Mouse (Mus musculus) right cerebral cortex, adult 2 months (tissue): ENCODE data around the gene Set.
"Not testable (repeated sequence)": the region's sequence is repeated elsewhere in the genome, so short reads cannot be mapped to it uniquely, and the experiment has no call there.

Experiments
- DNase-seq, 2 experiments: peaks; one replicate each; pipeline ENCODE4 v3.0.0; 2021 to 2022; ENCODE audit warnings: low spot score in 2 of 2

Gene Set

DNA sequence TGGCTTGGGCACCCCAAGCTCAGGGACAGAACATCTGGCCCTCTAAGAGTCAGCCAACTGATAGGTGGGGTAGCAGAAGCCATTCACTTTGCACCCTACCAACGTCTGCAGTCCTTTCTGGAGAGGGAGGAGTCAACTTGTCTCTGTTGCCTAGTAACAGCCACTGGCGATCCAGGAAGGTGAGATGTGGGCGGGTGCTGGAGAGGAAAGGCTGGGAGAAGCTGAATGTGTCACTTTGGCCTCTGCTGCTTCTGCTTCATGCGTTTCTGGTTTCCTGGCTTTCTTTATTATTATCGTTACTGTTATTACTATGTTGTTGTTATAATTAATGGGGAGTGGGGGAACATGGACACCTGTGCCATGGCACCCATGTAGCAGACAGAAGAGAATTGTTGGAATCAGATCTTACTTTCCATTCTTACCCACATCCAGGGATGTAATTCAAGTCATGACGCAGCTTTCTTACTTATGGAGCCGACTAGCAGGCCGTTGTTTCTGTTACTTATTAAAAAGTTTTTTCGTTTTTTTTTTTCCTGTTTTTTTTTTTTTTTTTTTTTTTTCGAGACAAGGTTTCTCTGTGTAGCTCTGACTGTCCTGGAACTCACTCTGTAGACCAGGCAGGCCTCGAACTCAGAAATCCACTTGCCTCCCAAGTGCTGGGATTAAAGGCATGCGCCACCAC, at the start of gene Set:
Gene Set, plus strand, starts transcription at position 156 of the 682 bp plus-strand sequence.
- no peak for DNase-seq

DNA sequence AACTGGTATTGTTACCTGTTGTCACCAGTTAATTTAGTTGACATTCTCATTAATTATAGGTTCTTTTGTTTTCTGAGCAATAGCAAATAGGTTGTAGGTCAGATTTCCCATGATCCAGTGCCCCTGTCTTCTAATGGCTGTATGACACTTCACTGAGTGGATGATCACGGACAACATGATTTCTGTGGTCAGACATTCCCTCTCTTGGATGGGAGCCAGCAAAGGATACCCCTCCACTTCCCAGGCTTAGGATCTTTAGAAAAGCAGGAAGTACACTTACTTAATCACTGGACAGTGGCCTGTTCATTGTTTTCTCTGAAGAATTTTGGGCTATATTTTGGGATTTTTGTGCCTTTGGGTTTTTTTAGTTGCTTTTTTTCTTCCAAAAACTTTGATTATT, 48.1 kb upstream of the Set start:
- no peak for DNase-seq

DNA sequence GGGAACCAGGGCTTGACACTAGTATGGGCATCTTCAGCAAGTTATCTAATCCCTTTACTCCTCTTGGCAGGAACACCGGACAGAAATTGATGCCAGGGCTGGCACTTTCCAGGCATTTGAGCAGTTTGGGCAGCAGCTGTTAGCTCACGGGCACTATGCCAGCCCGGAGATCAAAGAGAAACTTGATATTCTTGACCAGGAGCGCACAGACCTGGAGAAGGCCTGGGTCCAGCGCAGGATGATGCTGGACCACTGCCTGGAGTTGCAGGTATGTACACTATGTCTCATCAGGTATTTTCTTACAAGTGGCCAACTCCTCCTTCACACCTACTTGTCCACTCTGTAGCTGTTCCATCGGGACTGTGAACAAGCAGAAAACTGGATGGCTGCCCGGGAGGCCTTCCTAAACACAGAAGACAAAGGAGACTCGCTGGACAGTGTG, 46.3 kb upstream of the Set start:
- DNase-seq = peak in 1 of 2 experiments; percentile 19

DNA sequence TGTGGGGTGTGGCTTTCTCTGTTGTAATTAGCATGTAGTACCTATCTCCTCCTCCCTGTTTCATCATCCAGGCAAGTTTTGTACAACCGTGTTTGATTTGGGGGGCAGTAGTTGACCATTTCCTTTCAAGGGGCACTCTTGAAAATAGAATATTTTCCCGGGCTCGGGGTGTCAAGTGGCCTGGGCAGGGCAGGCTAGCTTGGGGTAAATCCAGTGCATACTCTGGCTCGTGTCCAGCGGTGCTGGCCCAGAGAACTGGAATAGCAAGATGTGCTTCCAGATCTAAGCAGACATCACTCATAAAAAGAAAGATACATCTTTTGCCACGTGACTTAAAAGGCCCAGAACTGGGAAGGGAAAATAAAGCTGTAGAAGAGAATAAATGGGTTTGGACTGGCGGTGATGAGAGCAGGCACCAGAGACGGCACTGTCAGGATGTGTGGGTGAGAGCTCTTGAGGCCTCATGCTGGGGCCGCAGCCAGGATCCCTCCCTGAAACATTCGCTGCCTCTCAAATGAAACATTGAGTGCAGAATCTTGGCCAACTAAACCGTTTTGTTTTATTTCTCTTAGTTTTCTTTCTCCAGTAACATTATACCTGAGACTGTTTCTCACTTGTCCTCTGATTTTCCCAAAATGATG, 42.7 kb upstream of the Set start:
- peak in 1 of 2 experiments; percentile 27 for DNase-seq

DNA sequence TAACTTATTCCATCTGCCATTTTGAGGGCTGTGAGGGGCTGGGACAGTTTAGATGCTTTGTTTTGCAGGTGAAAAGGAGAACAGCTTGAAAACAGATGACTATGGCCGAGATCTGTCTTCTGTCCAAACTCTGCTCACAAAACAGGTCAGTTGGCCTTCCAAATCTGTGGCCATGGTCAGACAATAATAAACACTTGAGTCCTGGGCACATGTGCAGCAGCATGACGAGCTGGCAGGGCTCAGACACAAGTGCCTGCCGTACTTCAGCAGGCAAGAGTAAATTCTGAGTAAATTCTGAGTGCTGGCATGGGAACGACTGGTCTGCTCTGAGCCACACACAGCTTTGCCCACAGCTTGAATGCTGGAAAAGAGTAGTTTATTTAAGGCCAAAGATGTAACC, 31.7 kb upstream of the Set start:
- no peak for DNase-seq

DNA sequence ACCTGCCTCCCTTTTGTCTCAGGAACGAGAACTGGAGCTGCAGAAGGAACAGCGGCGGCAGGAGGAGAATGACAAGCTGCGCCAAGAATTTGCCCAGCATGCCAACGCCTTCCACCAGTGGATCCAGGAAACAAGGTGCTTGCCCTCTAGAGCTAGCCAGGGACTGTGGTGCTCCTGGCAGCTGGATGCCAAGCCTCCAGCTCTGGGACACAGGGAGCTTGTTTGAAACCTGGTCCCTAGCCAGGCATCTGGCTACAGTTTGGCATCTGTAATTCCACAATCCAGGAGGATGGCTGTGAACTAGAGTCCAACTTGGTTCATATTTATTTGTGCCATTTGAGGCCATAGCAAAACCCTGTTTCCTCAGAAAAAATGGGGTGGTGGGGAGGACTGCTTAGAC, 30.2 kb upstream of the Set start:
- no peak for DNase-seq

DNA sequence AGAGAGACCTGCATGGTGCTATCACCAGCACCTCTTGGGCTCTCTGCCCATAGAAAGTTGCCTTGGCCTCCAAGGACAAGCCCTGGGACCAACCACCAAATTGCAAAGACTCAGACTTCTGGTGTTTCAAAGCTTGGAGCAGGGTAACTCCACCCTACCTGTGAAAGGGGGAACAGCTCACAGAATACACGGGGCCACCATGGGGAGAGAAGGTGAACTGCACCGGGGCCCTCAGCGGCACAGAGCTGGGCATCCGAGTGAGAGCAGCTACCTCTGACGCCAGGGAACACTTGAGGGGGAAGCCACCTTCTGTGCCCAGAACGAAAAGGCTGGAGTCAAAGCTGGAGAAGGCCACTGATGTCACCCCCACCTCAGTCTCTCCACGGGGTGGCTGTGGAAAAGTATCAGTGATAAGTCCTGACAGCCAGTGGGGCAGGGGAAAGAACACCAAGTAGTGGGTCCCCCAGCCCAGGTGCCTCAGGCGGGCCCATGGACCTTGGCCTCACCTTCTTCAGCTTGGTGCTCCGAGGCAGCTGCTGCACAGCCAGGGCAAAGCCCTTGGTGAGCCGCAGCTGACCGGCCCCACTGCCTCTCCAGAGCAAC, 24.8 kb upstream of the Set start:
- peak in 1 of 2 experiments; percentile 28 for DNase-seq

DNA sequence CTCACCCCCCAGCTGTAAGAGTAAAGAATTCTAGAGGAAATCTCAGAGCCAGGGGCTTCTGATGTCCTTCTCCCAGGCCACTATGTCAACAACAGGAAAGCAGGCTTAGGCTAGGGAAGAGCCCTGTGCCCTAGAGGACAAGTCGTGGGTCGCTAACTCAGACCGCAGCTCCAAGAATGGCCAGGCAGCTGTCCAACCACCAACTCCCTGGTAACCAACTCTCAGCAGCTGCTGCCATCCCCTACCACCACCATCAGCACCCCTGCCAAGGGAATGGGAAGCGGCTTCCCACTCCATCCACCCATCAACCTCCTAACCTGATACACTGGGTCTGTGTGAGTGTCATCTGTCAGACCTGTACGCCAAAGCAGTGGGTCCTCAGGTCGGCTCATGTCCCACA, 24.2 kb upstream of the Set start:
- peak in 1 of 2 experiments; percentile 26 for DNase-seq

DNA sequence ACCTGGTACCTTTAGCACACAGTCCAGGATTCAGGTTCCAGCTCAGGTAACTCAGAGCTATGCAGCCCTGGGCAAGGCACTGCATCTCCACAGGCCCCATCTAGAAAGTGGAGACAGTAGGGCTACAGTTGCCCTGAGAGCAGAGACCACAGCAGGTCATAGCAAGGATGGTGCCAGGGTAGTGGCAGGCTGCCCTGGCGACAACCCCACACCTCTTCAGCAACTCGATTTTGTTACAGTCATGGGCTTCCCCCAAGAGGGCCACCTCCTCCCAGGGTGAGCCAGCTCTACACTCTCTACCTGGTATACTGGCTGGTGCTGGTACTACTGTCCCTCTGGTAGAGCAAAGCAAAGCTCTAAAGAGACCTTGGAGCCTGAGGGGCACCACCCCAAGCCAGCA, 19.4 kb upstream of the Set start:
- no peak for DNase-seq

DNA sequence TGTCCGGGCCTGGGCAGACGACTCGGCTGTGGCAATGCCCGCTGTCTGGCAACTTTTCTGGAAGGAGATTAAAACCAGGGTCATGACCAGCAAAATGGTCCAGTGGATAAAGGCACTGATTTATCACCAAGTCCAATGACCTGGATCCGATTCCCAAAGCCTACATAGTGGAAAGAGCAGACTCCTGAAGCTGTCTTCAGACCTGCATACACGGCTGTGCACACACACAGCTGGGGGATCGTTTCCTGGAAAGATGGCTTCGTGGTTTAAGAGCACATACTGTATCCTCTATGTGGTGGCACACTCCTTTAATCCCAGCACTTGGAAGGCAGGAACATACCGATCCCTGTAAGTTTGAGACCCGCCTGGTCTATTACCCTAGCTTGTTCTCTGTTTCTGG, 18.8 kb upstream of the Set start:
- DNase-seq = no peak

DNA sequence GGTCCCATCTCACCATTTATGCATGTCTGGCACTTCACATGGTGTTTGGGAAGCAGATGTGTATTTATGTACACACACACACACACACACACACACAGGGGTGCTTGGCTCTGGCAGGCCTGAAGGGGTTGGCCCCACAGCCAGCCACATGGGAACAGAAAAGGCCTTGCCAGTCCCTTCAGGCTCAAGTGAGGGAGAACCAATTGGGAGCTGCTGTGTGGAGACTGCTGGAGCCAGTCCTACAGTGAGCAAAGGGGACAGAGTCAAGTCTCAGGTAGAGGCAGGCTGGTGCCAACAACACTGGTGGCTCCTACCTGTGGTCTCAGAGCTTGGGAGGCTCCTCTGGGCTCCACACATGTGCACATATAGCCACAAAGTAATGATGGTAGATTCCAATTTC, 17.5 kb upstream of the Set start:
- DNase-seq = no peak

DNA sequence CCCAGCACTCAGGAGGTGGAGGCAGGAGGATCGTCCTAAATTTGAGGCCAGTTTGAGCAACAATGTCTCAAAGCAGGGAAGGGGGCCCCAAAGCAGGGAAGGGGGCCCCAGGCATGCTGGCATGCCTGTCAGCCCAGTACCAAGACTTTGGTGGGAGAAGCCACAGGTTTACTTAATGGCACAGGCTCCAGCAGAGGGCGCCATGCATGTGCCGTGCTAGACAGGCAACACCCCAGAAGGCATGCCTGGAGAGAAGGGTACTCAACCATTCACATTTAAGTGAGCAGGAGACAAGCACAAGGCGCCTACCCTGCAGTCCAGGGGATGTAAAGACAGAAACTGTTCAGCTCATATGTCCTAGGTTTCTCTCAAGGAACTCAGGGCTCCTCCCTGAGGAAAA, 14.7 kb upstream of the Set start:
- peak; percentile 77 to 79 for DNase-seq

DNA sequence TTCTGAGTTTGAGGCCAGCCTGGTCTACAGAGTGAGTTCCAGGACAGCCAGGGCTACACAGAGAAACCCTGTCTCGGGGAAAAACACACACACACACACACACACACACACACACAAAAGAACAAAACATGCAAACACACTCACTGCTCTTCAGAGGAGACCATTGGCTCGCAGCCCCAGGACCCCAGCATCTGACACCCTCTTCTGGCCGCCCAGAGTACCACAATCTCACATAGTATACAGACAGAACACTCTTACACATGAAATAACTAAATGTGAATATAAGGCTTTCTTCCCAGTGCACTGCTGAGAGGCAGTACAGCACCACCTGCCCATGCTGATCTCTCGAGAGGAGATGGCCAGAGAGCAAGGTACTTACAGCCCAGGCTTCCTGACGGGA, 12.6 kb upstream of the Set start:
- no peak for DNase-seq

DNA sequence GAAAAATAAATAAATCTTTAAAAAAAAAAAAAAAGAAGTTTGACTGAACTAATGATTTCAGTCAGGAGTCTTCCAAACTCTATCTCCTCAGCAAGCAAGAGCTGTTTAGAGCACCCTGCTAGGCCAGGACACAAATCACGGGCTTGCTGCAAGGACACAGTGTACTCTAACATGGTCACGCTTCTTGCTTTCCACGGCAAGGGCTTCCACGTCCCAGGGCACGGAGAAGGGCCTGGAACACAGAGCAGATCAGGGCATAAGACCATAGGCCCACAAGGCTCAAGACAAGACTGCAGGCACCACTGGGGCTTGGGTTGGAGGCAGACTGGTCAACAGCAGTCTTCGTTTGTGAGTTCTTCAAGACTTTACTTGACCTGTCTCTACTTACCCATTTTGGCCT, 10.1 kb upstream of the Set start:
- DNase-seq = no peak

DNA sequence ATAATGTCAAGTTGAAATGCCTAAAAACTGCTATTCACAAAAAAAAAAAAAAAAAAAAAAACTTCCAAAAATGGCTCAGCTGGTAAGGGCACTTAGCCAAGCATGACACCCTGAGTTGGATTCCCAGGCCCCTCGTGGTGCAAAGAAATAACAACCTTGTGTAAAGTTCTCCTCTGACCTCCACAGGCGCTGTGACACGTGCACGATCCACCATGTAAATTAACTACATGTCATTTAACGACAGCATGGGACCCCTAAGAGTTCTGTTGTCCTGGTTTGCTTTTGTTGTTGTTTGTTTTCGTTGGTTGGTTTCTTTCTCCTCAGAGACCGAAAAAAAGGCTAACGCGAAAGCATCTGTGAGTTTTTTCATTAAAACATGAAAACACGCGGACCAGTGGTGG, 9.1 kb upstream of the Set start:
- DNase-seq = no peak

DNA sequence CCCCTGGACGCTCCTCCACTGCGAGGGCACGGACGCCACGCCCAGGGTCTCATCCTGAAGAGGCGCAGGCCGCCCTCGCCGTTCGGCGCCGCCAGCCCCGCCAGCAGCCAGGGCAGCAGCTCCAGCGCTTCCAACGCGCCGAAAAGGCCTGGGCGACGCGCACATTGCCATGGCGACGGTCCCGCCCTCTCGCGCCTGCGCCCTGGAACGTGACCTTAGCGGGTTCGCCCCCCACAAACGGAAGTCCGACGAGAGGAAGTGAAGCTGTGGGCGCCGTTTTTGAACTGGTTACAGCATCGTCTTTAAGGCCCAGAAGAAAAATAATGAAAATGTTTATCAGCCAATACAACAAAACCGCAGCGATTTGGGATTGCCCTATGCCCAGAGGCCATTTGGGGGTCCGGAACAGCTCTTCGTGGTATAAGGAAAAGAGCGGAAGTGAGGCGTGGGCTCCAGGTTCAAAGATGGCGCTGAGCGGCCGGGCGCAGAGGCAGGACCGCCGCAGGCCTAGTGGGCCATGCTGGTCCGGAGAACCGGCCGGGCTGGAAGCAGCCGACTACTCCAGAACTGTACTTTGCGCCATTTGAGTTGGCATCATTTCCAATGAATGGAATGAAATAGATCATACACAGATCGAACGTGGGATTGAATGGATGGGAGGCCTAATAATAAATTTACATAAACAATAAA, 8.3 kb upstream of the Set start, which contains the start of gene Wdr34:
Gene Wdr34, minus strand, starts transcription at position 183 of the 690 bp plus-strand sequence.
- peak; percentile 97 to 98 for DNase-seq

DNA sequence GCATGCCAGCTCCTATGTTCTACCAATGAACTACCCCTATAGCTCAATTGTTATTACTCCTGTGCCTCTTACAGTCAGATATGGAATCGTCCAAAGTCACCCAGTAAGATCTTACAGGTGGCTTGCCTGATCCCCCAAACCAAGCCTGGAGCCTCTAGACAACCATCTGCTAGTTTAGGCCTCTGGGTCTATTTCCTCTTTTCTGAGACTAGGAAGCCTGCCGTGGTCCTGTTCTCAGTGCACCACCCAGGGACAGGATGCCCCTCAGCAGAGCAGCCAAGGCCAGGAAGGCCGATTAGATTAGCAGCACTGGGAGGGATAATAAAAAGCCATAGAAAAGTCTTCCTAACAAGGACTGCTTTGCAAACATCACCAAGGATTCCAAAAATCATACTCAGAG, 7.3 kb upstream of the Set start:
- no peak for DNase-seq

DNA sequence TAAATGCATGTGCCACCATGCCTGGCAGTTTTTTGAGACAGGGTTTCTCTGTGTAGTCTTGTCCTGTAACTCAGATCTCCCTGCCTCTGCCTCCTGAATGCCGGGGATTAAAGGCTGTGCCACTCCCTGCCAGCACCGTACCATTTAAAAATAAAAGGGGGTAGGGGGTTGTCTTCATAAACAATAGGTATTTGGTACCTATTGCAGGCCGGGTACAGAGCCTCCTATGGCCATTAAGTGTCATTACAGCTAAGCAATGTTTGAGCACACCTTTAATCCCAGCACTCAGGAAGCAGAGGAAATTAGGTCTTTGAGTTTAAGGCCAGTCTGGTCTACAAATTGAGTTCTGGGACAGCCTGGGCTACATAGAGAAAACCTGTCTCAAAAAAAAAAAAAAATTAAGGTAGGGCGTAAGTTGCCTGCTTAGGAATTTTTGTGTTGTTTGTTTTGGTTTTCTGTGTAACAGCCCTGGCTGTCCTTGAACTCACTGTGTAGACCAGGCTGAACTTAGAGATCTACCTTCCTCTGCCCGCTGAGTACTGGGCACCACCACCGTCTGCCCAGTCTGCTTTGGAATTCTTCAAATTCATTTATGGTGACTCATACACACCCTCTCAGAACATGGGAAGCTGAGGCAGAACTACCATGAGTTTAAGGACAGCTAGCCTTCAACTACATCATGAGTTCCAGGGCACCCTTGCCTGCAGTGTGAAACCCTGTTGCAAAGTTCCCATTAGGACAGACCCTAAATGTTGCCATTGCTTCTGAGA, 5.0 kb upstream of the Set start:
- DNase-seq = no peak

DNA sequence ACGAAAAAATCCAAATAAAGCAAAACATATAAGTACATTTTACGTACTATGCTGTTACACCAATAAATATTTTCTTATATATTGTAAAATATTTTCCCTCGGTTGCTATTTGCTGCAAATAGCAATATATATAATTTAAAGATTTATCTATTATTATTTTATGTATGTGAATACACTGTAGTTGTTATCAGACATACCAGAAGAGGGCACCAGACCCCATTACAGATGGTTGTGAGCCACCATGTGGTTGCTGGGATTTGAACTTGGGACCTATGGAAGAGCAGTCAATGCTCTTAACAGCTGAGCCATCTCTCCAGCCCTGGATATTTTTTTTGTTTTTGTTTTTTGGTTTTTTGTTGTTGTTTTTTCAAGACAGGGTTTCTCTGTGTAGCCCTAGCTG, 1.9 kb upstream of the Set start:
- not testable (repeated sequence) for DNase-seq

DNA sequence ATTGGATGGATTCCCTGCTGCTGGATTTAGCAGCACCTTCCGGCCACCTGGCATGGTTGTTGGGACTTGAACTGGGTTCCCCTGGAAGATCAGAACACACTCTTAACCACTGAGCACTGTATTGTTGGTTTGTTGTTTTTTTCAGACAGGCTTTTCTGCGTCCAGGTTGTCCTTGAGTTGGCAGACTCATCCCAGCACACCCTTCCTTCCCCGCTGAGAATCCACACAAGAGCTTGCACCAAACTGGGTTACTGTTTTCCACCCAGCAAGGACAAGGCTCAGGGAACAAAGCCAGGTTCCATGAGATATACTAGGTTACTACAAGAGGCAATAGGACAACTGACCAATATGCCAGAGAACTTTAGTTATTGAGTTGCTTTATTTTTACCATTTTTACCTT, 442 bp upstream of the Set start:
- DNase-seq = no peak

DNA sequence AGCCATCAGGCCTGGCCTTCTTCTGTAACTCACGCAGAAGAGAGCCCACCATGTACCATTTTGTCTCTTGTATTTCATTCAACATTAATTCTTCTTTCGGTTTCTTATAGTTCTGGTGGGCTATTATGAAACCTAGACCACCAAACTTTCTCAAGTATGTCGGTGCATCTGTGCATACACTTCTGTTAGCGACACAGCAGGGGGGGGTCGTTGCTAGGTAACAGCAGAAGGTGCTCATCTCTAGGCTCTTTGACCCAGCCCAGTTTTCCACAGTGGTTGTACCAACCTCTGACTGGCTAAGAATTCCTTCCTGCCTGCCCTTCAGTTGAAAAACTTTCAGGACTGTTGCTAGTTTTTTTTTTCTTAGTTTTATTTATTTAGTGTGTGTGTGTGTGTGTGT, 1.2 kb downstream of the Set start:
- DNase-seq = no peak
